Mouse (Mus musculus) lung, embryonic 15.5 days (tissue): ENCODE measurements around the gene Prkcb. TPM values are rescaled to one million over a fixed set of nuclear protein-coding genes. Genes with fewer than 3 reads are reported as not detected.

Experiments used
- ATAC-seq: fragments of 200-750 bp; cut with Nextera tagmentation; 2 replicates; pipeline ENCODE4 v1.8.0; 2017; ENCODE audit warnings: moderate number of reproducible peaks, borderline replicate concordance; ENCODE audit not compliant: low FRiP score, low TSS enrichment; ENCODE audit errors: extremely low read depth
- H3K27ac ChIP-seq: fragments of 300-500 bp; sonication (generic); 2 replicates; pipeline ENCODE4 v1.5.1; 2015; ENCODE audit warnings: moderate library complexity, mild to moderate bottlenecking, inconsistent platforms
- H3K27me3 ChIP-seq: fragments of 300-500 bp; sonication (generic); 2 replicates; pipeline ENCODE4 v1.6.1; 2015; ENCODE audit warnings: inconsistent platforms
- H3K36me3 ChIP-seq: fragments of 300-500 bp; sonication (generic); 2 replicates; pipeline ENCODE4 v1.6.1; 2015; ENCODE audit warnings: inconsistent platforms
- H3K4me1 ChIP-seq: fragments of 300-500 bp; sonication (generic); 2 replicates; pipeline ENCODE4 v1.6.1; 2015; ENCODE audit warnings: inconsistent platforms
- H3K4me2 ChIP-seq: fragments of 300-500 bp; sonication (generic); 2 replicates; pipeline ENCODE4 v1.6.1; 2015; ENCODE audit warnings: inconsistent platforms, mild to moderate bottlenecking, moderate library complexity
- H3K4me3 ChIP-seq: fragments of 300-500 bp; sonication (generic); 2 replicates; pipeline ENCODE4 v1.5.1; 2015; ENCODE audit warnings: mild to moderate bottlenecking, inconsistent platforms
- H3K9ac ChIP-seq: fragments of 300-500 bp; sonication (generic); 2 replicates; pipeline ENCODE4 v1.6.1; 2015; ENCODE audit warnings: inconsistent platforms
- H3K9me3 ChIP-seq: fragments of 300-500 bp; sonication (generic); 2 replicates; pipeline ENCODE4 v1.6.1; 2016; ENCODE audit warnings: inconsistent platforms
- WGBS: fragments of 180-500 bp; shearing (Covaris S2); methylation state at CpG from one replicate; pipeline ENCODE4 v1.1.7; 2015; 5-methylcytosine and 5-hydroxymethylcytosine counted together
- polyA plus RNA-seq: library from polyadenylated mRNA; unstranded; fragments of >200 nt; fragmentation: Nextera tagmentation; extraction: Ambion mirVana; gene quantifications from 2 replicates; pipeline ENCODE4 v1.2.1, GENCODE M21; 2015

The Prkcb gene
- polyA plus RNA-seq, 1 experiment from 2014 or later: 7.1 TPM

DNA sequence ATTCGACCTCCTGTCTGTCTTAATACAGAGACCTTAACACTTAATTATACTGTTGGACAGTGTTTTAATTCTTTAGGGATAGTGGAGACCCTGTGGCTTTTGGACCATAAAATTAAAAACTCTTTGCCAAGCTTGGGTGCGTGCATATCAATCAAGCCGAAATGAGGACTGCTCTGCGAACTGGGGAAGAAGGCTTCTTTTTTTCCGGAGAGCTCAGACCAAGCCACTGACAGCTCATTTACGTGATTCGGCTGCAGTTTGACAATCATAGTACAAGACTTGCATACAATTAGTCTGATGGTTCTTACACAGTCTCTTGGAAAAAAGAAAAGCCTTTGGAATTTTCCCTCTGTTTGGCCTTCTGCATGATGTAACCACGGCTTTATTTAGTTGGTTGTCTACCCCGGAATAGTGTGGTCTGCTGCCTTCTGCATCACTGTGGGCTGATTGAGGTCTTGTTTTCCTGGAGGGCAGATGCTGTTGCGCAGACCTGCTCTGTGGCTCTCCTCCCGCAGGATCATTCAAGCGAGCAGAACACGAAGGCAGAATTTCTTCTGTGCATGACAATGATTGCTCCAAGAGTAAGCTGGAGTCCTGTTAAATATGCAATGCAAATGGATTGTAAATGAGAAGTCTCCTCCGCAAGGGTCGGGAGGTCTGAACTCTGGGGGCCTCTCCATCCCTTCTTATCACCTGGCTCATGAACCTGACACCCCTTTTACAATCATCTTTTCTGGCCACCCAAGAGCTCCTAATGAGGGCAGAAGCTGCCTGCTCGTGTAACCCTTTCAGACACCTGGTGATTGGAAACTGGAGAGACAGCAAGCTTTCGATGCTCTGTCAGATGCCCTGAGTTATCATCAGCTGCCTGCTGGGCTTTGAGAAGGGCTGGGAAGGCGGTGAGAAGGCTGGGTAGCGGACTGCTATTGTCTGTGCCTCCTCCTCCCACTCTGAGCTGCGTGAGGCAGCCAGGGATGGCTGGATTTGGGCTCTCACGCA lies 189.3 kb downstream of the Prkcb start:
- H3K4me2 ChIP-seq: no peak overlapping the region
- 0 out of 2 replicates have a peak, but pooled peaks cover 4% of the 10 kb centered on the region for H3K4me1 ChIP-seq
- no peaks in the 10 kb centered on the region for H3K36me3 ChIP-seq
- ATAC-seq: no peak
- H3K27ac ChIP-seq: no peak overlapping the region
- no peaks in the 10 kb centered on the region for H3K27me3 ChIP-seq
- H3K4me3 ChIP-seq: no peak overlapping the region
- peaks cover 4% of the 10 kb centered on the region; the same call in 1 of the 2 replicates for H3K9me3 ChIP-seq
- no peak overlapping the region for H3K9ac ChIP-seq
- WGBS: 29% methylated on average over 21 of the region's 21 CpGs

DNA sequence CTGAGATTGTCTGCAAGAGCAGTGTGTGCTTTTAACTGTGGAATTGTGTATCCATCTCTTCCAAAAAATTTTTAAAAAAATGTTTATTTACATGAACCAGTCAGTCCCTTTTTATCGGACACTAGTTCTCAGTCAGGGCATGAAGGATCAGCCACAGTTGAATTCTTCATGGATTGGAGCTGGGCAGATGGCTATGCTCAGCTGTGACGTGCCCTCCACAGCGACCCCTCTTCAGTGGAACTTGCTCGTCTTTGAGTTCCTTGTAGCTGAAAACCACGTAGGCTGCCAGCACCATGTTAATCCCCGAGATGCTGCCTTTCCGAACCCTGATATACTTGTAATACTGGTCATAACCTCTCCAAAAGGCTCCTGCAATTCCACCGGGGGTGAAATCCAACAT lies 195.4 kb downstream of the Prkcb start:
- peak; percentile 76; the same call in 1 of the 2 replicates for ATAC-seq
- H3K36me3 ChIP-seq: no peaks in the 10 kb centered on the region
- no peak overlapping the region for H3K4me3 ChIP-seq
- H3K27ac ChIP-seq: no peak overlapping the region
- H3K4me1 ChIP-seq: peaks cover 12% of the 10 kb centered on the region; the same call in 1 of the 2 replicates
- H3K27me3 ChIP-seq: no peaks in the 10 kb centered on the region; the same call in 1 of the 2 replicates
- H3K9ac ChIP-seq: no peak overlapping the region
- H3K9me3 ChIP-seq: no peaks in the 10 kb centered on the region
- no peak overlapping the region for H3K4me2 ChIP-seq
- WGBS: 42% methylated on average over 8 of the region's 8 CpGs

DNA sequence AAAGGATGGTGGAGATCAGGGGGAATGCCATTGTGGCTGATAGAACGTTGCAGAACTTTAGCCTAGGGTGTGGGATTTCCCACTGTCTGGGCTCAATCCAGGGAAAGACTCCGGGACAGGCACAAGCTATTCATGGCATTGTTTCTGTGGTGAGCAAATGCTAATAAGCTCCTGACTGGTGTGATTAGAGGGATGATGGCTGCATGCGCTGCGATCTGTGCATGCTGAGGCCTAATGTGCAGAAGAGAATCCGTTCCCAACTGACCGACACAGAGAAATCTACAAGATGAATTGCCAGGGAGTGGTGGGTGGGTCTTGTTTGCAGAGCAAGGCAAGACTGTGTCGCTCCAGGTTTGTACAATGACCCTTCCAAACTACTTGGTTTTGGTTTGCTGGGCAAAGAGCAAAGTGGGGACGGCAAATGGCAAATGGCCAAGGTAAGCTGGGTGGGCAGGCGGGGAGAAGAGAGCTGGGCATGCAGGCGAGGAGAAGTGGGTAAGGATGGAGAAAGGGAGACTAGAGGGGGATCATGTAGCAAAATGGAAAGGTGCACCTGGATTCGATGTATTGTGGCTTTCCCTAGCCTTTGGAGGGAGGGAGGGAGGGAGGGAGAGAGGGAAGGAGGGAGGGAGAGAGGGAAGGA lies 199.5 kb downstream of the Prkcb start:
- H3K27me3 ChIP-seq: no peaks in the 10 kb centered on the region; the same call in 1 of the 2 replicates
- no peak overlapping the region for H3K4me3 ChIP-seq
- H3K27ac ChIP-seq: no peak overlapping the region
- no peaks in the 10 kb centered on the region for H3K36me3 ChIP-seq
- H3K9ac ChIP-seq: no peak overlapping the region
- peaks cover 12% of the 10 kb centered on the region; the same call in 1 of the 2 replicates for H3K4me1 ChIP-seq
- 57% methylated on average over 11 of the region's 11 CpGs for WGBS
- H3K4me2 ChIP-seq: no peak overlapping the region
- no peaks in the 10 kb centered on the region for H3K9me3 ChIP-seq
- no peak for ATAC-seq

DNA sequence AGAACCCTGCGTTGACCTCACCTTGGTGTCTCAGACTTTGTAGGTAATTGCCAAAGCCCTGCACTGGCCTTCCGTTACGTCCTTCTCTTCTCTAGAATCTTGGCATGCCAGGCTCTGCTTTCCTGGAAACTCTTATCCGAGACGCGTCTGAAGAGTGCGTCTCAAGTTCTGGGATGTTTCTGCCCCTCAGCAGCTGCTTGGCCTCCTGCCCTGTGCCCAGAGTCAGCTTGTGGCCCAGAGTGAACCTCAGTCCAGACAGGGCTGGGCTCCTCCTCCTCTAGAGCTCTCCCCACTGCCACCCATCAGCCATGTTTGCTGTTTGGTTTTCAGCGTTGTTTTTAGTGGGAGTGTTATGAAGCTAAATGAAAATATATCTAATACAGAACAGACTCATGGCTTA lies 203.5 kb downstream of the Prkcb start:
- Histone ChIP-seq H3K36me3 (no peaks in the 10 kb centered on the region), H3K9me3 (no peaks in the 10 kb centered on the region), H3K4me1 (no peaks in the 10 kb centered on the region), H3K27me3 (no peaks in the 10 kb centered on the region; the same call in 1 of the 2 replicates), H3K27ac (no peak overlapping the region), H3K9ac (no peak overlapping the region), H3K4me3 (no peak overlapping the region), H3K4me2 (no peak overlapping the region)
- ATAC-seq: no peak
- WGBS: 58% methylated on average over 8 of the region's 8 CpGs

DNA sequence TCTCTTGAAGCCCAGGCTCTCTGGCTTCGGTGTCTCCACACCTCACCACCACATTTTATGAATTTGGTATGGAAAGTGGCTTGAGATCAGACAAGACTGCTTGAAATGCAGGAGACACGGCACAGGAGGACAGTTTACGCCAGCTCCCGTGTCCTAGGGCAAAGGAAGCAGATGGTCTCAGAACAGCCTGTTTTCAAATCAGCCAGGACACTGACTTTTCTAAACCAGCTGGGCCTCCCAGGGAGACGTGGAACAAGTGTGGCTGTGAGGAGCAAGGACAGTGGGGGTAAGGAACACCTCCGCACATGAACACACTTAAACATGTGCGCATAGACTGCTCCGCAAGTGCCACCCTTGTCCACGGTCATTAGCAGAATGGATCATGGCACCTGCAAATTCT lies 204.4 kb downstream of the Prkcb start:
- Histone ChIP-seq H3K36me3 (no peaks in the 10 kb centered on the region), H3K9me3 (no peaks in the 10 kb centered on the region), H3K4me3 (no peak overlapping the region), H3K9ac (no peak overlapping the region), H3K4me2 (no peak overlapping the region), H3K27ac (no peak overlapping the region), H3K4me1 (no peaks in the 10 kb centered on the region), H3K27me3 (no peaks in the 10 kb centered on the region)
- 79% methylated on average over 9 of the region's 9 CpGs for WGBS
- no peak for ATAC-seq

DNA sequence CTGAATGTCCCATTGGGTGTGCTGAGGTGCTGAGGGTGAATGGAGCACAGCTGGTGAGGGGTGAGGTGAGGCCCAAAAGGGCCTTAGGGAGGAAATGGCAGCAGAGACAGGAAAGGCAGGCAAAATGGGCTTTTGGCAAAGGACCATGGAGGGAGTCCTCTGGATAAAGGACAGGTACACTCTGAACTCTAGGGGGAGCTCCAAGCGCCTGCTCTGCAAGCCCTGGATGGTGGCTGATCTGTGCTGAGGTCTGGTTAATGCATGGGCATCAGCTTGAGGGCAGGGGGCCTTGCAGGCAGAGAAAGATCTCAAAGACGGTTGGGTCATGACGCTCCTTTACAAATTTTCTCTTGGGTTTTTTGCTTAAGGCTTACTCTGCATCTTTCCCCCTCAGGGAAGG lies 205.5 kb downstream of the Prkcb start:
- ATAC-seq: 0 out of 2 replicates have a peak, but pooled peaks have one; percentile 53
- WGBS: 23% methylated on average over 3 of the region's 3 CpGs
- H3K4me1 ChIP-seq: no peaks in the 10 kb centered on the region

DNA sequence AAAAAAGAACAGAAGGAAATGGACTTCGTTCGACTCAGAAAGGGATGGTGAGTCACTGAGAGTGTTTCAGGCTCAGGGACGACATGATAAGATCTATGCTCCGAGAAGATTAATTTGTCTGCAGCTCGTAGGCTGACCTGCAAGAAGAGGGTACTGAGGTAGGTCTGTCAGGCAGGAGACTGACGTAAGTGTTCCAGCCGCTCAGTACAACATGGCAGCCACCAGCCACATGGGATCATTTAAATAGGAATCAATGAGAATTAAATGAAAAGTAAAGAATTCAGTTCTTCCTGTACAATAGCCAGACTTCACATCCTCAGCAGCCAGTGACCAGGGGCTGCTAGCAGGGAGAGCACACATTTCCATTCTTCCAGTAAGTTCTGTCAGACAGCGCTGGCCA lies 209.0 kb downstream of the Prkcb start:
- Histone ChIP-seq H3K27ac (no peak overlapping the region), H3K4me2 (no peak overlapping the region), H3K4me3 (no peak overlapping the region), H3K9ac (no peak overlapping the region), H3K27me3 (no peaks in the 10 kb centered on the region), H3K4me1 (peaks cover 14% of the 10 kb centered on the region), H3K9me3 (no peaks in the 10 kb centered on the region), H3K36me3 (no peaks in the 10 kb centered on the region)
- no peak for ATAC-seq
- 66% methylated on average over 8 of the region's 8 CpGs for WGBS

More for the DNA sequence above, 205.5 kb downstream of the Prkcb start:
- Histone ChIP-seq H3K9ac (no peak overlapping the region), H3K36me3 (no peaks in the 10 kb centered on the region), H3K27me3 (no peaks in the 10 kb centered on the region), H3K27ac (no peak overlapping the region), H3K9me3 (no peaks in the 10 kb centered on the region), H3K4me2 (no peak overlapping the region), H3K4me3 (no peak overlapping the region)

DNA sequence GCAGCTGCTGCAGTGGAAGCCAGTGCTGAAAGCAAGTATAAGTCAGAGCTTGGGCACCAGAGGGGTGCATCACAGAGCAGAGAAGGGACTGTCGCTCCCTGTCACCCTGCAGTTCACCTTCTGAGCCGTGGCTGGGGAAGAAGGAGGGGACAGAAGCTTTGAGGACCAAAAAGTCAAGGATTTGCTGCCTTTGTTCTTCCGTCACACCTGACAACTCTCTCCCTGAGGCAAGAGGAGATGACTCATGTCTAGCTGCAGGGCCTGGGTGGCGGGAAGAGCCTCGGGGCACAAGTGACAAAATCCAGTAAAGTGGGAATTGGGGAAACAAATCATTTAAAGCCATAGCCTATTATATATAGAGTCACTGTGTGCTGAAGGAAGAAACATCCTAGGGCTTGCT lies 209.9 kb downstream of the Prkcb start:
- Histone ChIP-seq H3K4me2 (no peak overlapping the region), H3K9me3 (no peaks in the 10 kb centered on the region), H3K36me3 (no peaks in the 10 kb centered on the region), H3K4me1 (peaks cover 14% of the 10 kb centered on the region), H3K27me3 (no peaks in the 10 kb centered on the region), H3K9ac (no peak overlapping the region), H3K4me3 (no peak overlapping the region), H3K27ac (no peak overlapping the region)
- no peak for ATAC-seq
- 51% methylated on average over 5 of the region's 5 CpGs for WGBS

DNA sequence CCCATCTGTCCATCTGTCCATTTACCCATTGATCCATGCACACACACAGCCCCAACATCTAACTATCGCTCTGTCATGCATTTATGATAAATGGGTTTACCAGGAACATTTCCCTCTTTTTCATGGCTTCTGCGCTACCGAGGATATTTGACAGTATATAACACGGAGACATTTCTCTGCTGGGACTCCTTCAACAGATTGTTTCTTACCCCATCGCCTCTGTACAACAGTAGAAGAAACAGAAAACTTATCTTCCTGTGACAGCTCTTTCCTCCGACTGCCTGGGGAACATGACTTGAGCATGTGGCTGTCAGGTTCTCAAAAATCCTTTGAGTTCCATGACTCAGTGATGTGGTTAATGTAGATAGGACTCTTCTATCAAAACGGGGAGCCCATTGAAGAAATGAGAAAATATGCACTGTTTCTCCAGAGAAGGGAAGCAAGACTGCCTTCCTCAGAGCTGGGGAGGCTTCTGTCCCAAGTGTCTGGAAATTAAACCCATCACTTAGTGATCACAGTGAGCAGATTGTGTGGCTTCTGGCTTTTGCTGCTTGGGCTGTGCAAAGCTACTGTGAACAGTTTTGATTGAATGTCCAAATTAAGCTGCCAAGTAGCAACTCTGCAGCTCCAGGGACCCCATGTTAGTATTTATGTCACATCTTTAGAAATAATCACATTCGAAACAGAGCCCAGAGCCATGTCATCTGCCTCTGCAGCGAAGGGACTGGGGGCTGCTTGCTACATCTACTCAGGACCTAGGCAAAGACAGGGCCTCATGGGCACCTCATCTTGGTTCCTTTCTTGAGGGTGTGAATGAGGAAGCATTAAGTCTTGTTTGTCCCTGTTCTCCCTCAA lies 211.4 kb downstream of the Prkcb start:
- Histone ChIP-seq H3K4me2 (no peak overlapping the region), H3K36me3 (no peaks in the 10 kb centered on the region), H3K9ac (no peak overlapping the region), H3K9me3 (no peaks in the 10 kb centered on the region), H3K27ac (no peak overlapping the region), H3K4me1 (peaks cover 14% of the 10 kb centered on the region), H3K27me3 (no peaks in the 10 kb centered on the region), H3K4me3 (no peak overlapping the region)
- ATAC-seq: peak; percentile 61; the same call in 1 of the 2 replicates
- WGBS: 46% methylated on average over 9 of the region's 9 CpGs

DNA sequence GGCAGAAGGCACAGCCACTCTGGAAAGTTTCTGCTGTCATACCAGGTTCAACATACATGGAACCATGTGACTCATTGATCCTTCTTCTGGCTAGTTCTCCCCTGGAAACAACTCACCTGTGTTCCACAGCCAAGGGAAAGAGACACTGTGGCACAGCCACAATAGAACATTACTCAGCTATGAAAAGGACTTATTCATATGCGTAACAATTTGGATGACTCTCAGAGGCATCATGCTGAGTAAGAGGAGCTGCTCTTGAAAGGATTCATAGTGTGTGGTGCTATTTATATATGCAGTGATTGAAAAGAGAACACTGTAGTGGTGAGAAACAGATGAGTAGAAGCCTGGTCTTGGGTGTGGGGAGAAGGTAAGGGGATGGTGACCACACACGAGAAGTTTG lies 217.9 kb downstream of the Prkcb start:
- Histone ChIP-seq H3K9ac (no peak overlapping the region), H3K4me2 (no peak overlapping the region), H3K9me3 (no peaks in the 10 kb centered on the region), H3K27ac (no peak overlapping the region), H3K36me3 (no peaks in the 10 kb centered on the region), H3K27me3 (no peaks in the 10 kb centered on the region), H3K4me1 (peaks cover 10% of the 10 kb centered on the region), H3K4me3 (no peak overlapping the region)
- WGBS: 89% methylated on average over 2 of the region's 2 CpGs
- no peak for ATAC-seq

DNA sequence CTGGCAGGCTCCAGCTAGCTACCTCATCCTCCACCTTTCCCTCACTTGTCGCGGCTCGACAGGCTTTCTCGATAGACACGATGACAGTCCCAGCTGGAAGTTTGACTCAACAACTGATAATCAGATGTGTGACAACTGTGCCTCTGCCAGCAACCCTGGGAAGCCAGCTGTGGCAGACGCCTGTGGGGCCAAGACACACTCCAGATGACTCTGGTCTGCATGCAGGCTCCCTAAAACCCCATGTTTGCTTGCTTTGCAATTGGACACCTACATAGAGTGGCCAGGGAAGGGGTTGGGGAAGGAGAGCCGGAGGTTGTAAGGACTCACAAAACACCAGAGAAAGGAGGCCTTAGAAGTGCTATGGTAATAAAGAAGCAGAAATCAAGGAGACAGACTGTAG lies 221.4 kb downstream of the Prkcb start:
- peak; percentile 86 for ATAC-seq

More for the DNA sequence above, 221.4 kb downstream of the Prkcb start:
- Histone ChIP-seq H3K4me2 (no peak overlapping the region), H3K9me3 (no peaks in the 10 kb centered on the region), H3K36me3 (no peaks in the 10 kb centered on the region), H3K27me3 (no peaks in the 10 kb centered on the region), H3K27ac (peak overlapping the region; percentile 44; the same call in 1 of the 2 replicates), H3K4me1 (peaks cover 24% of the 10 kb centered on the region), H3K4me3 (no peak overlapping the region), H3K9ac (no peak overlapping the region)
- 9% methylated on average over 7 of the region's 7 CpGs for WGBS
